Mouse (Mus musculus) neural tube, embryonic 13.5 days (tissue): ENCODE data around the gene Plpp6. TPM values are rescaled to one million over a fixed set of nuclear protein-coding genes. Genes with fewer than 3 reads are reported as not detected.

Experiments used
- ATAC-seq: fragments of 200-750 bp; cut with Nextera tagmentation; 2 replicates; pipeline ENCODE4 v1.8.0; 2017; ENCODE audit warnings: low read depth, mild to moderate bottlenecking, moderate TSS enrichment, moderate library complexity
- H3K27ac ChIP-seq: fragments of 300-500 bp; sonication (generic); replicated peaks from 2 replicates; pipeline ENCODE4 v1.5.1; 2015; ENCODE audit warnings: moderate library complexity, mild to moderate bottlenecking, inconsistent platforms
- H3K27me3 ChIP-seq: fragments of 300-500 bp; sonication (generic); 2 replicates; pipeline ENCODE4 v1.6.1; 2015; ENCODE audit warnings: mild to moderate bottlenecking, inconsistent platforms
- H3K36me3 ChIP-seq: fragments of 300-500 bp; sonication (generic); 2 replicates; pipeline ENCODE4 v1.6.1; 2015; ENCODE audit warnings: mild to moderate bottlenecking, inconsistent platforms
- H3K4me1 ChIP-seq: fragments of 300-500 bp; sonication (generic); replicated peaks from 2 replicates; pipeline ENCODE4 v1.6.1; 2015; ENCODE audit warnings: inconsistent platforms
- H3K4me2 ChIP-seq: fragments of 300-500 bp; sonication (generic); 2 replicates; pipeline ENCODE4 v1.6.1; 2015; ENCODE audit warnings: inconsistent platforms, mild to moderate bottlenecking, moderate library complexity
- H3K4me3 ChIP-seq: fragments of 300-500 bp; sonication (generic); 2 replicates; pipeline ENCODE4 v1.5.1; 2015; ENCODE audit warnings: mild to moderate bottlenecking, inconsistent platforms
- H3K9ac ChIP-seq: fragments of 300-500 bp; sonication (generic); 2 replicates; pipeline ENCODE4 v1.6.1; 2015; ENCODE audit warnings: moderate library complexity, mild to moderate bottlenecking, inconsistent platforms
- H3K9me3 ChIP-seq: fragments of 300-500 bp; sonication (generic); 2 replicates; pipeline ENCODE4 v1.6.1; 2016; ENCODE audit warnings: inconsistent platforms
- WGBS: fragments of 180-500 bp; shearing (Covaris S2); methylation state at CpG from one replicate; pipeline ENCODE4 v1.1.7; 2015; 5-methylcytosine and 5-hydroxymethylcytosine counted together
- polyA plus RNA-seq: library from polyadenylated mRNA; unstranded; fragments of >200 nt; fragmentation: Nextera tagmentation; extraction: Ambion mirVana; gene quantifications from 2 replicates; pipeline ENCODE4 v1.2.1, GENCODE M21; 2015

Plpp6 gene
- 11.0 and 12.0 TPM in 2 replicates for polyA plus RNA-seq

- ATAC-seq: peak; percentile 95
- WGBS: under 1% methylated on average over 71 of the region's 73 CpGs
- Histone ChIP-seq H3K27me3 (no peaks in the 10 kb centered on the region), H3K4me1 (peaks cover 35% of the 10 kb centered on the region), H3K4me3 (peak within 1 kb of the TSS; percentile 84), H3K27ac (peak within 1 kb of the TSS; percentile 87), H3K4me2 (peak within 1 kb of the TSS; percentile 82), H3K9me3 (no peaks in the 10 kb centered on the region), H3K9ac (peak within 1 kb of the TSS; percentile 92), H3K36me3 (no peaks in the 10 kb centered on the region)
Measured at GRCm38 (mm10) chr19:28963842-28964551, at the start of gene Plpp6. Plpp6 (plus strand) TSS chr19:28963953.

GRCm38 (mm10) chr19:28914598-28914997, 49.2 kb upstream of the Plpp6 start:
- H3K27me3 ChIP-seq: no peaks in the 10 kb centered on the region
- 84% methylated on average over 6 of the region's 6 CpGs for WGBS
- no peaks in the 10 kb centered on the region for H3K9me3 ChIP-seq
- H3K36me3 ChIP-seq: peaks cover 7% of the 10 kb centered on the region; the same call in 1 of the 2 replicates
- no peak overlapping the region for H3K9ac ChIP-seq
- H3K4me1 ChIP-seq: no peaks in the 10 kb centered on the region; the same call in 1 of the 2 replicates
- H3K27ac ChIP-seq: no peak overlapping the region
- no peak for ATAC-seq
- H3K4me3 ChIP-seq: no peak overlapping the region
- H3K4me2 ChIP-seq: no peak overlapping the region

GRCm38 (mm10) chr19:28915602-28916250, 48.0 kb upstream of the Plpp6 start:
- no peak overlapping the region for H3K27ac ChIP-seq
- no peak overlapping the region for H3K9ac ChIP-seq
- H3K9me3 ChIP-seq: no peaks in the 10 kb centered on the region
- no peak overlapping the region for H3K4me2 ChIP-seq
- peaks cover 7% of the 10 kb centered on the region; the same call in 1 of the 2 replicates for H3K36me3 ChIP-seq
- no peak for ATAC-seq
- H3K27me3 ChIP-seq: no peaks in the 10 kb centered on the region
- H3K4me1 ChIP-seq: no peaks in the 10 kb centered on the region; the same call in 1 of the 2 replicates
- WGBS: 61% methylated on average over 2 of the region's 2 CpGs
- no peak overlapping the region for H3K4me3 ChIP-seq

- Histone ChIP-seq H3K4me1 (no peaks in the 10 kb centered on the region; the same call in 1 of the 2 replicates), H3K9ac (no peak overlapping the region), H3K36me3 (peaks cover 7% of the 10 kb centered on the region; the same call in 1 of the 2 replicates), H3K27me3 (no peaks in the 10 kb centered on the region), H3K4me2 (no peak overlapping the region), H3K4me3 (no peak overlapping the region), H3K27ac (no peak overlapping the region), H3K9me3 (no peaks in the 10 kb centered on the region)
- 67% methylated on average over 4 of the region's 4 CpGs for WGBS
- no peak for ATAC-seq
Measured at GRCm38 (mm10) chr19:28916492-28916891, 47.3 kb upstream of the Plpp6 start.

GRCm38 (mm10) chr19:28917839-28918238, 45.9 kb upstream of the Plpp6 start:
- H3K4me2 ChIP-seq: no peak overlapping the region
- H3K27me3 ChIP-seq: no peaks in the 10 kb centered on the region
- H3K9ac ChIP-seq: no peak overlapping the region
- no peaks in the 10 kb centered on the region for H3K9me3 ChIP-seq
- H3K4me3 ChIP-seq: no peak overlapping the region
- H3K36me3 ChIP-seq: peaks cover 7% of the 10 kb centered on the region; the same call in 1 of the 2 replicates
- no peak overlapping the region for H3K27ac ChIP-seq
- 88% methylated on average over 5 of the region's 5 CpGs for WGBS
- no peak for ATAC-seq
- H3K4me1 ChIP-seq: no peaks in the 10 kb centered on the region; the same call in 1 of the 2 replicates

- ATAC-seq: no peak
- Histone ChIP-seq H3K9me3 (no peaks in the 10 kb centered on the region), H3K4me1 (no peaks in the 10 kb centered on the region), H3K27me3 (no peaks in the 10 kb centered on the region), H3K27ac (no peak overlapping the region), H3K9ac (no peak overlapping the region), H3K36me3 (no peaks in the 10 kb centered on the region), H3K4me2 (no peak overlapping the region), H3K4me3 (no peak overlapping the region)
- WGBS: 92% methylated on average over 5 of the region's 5 CpGs
Measured at GRCm38 (mm10) chr19:28926366-28926765, 37.4 kb upstream of the Plpp6 start.

GRCm38 (mm10) chr19:28927396-28927795, 36.4 kb upstream of the Plpp6 start:
- no peak overlapping the region for H3K4me3 ChIP-seq
- no peaks in the 10 kb centered on the region for H3K4me1 ChIP-seq
- 84% methylated on average over 4 of the region's 4 CpGs for WGBS
- no peaks in the 10 kb centered on the region for H3K27me3 ChIP-seq
- H3K36me3 ChIP-seq: no peaks in the 10 kb centered on the region
- no peak overlapping the region for H3K9ac ChIP-seq
- no peak overlapping the region for H3K27ac ChIP-seq
- H3K9me3 ChIP-seq: 0 out of 2 replicates have a peak, but pooled peaks cover 6% of the 10 kb centered on the region
- no peak for ATAC-seq
- H3K4me2 ChIP-seq: no peak overlapping the region

- Histone ChIP-seq H3K9ac (no peak overlapping the region), H3K27ac (no peak overlapping the region), H3K4me3 (no peak overlapping the region), H3K4me1 (no peaks in the 10 kb centered on the region), H3K4me2 (no peak overlapping the region), H3K9me3 (0 out of 2 replicates have a peak, but pooled peaks cover 6% of the 10 kb centered on the region), H3K36me3 (no peaks in the 10 kb centered on the region), H3K27me3 (no peaks in the 10 kb centered on the region)
- ATAC-seq: no peak
Measured at GRCm38 (mm10) chr19:28929034-28929433, 34.7 kb upstream of the Plpp6 start.

GRCm38 (mm10) chr19:28934897-28935296, 28.9 kb upstream of the Plpp6 start:
- H3K4me3 ChIP-seq: no peak overlapping the region
- H3K9ac ChIP-seq: no peak overlapping the region
- WGBS: 91% methylated on average over 3 of the region's 3 CpGs
- H3K36me3 ChIP-seq: no peaks in the 10 kb centered on the region
- no peaks in the 10 kb centered on the region for H3K4me1 ChIP-seq
- no peak overlapping the region for H3K27ac ChIP-seq
- ATAC-seq: no peak
- H3K4me2 ChIP-seq: no peak overlapping the region
- H3K27me3 ChIP-seq: no peaks in the 10 kb centered on the region
- H3K9me3 ChIP-seq: 0 out of 2 replicates have a peak, but pooled peaks cover 6% of the 10 kb centered on the region

GRCm38 (mm10) chr19:28940135-28940874, 23.4 kb upstream of the Plpp6 start:
- ATAC-seq: no peak
- Histone ChIP-seq H3K36me3 (no peaks in the 10 kb centered on the region), H3K4me3 (no peak overlapping the region), H3K27me3 (no peaks in the 10 kb centered on the region), H3K9me3 (no peaks in the 10 kb centered on the region), H3K4me1 (no peaks in the 10 kb centered on the region), H3K9ac (no peak overlapping the region), H3K27ac (no peak overlapping the region), H3K4me2 (no peak overlapping the region)
- WGBS: 84% methylated on average over 9 of the region's 9 CpGs

GRCm38 (mm10) chr19:28941271-28941670, 22.5 kb upstream of the Plpp6 start:
- Histone ChIP-seq H3K9ac (no peak overlapping the region), H3K36me3 (no peaks in the 10 kb centered on the region), H3K27ac (no peak overlapping the region), H3K4me3 (no peak overlapping the region), H3K27me3 (no peaks in the 10 kb centered on the region), H3K9me3 (no peaks in the 10 kb centered on the region), H3K4me1 (no peaks in the 10 kb centered on the region), H3K4me2 (no peak overlapping the region)
- WGBS: 79% methylated on average over 4 of the region's 4 CpGs
- ATAC-seq: no peak

GRCm38 (mm10) chr19:28946782-28947181, 17.0 kb upstream of the Plpp6 start:
- WGBS: 65% methylated on average over 4 of the region's 4 CpGs
- ATAC-seq: no peak
- H3K27ac ChIP-seq: no peak overlapping the region

More at GRCm38 (mm10) chr19:28946782-28947181, 17.0 kb upstream of the Plpp6 start:
- H3K4me1 ChIP-seq: no peaks in the 10 kb centered on the region
- H3K9ac ChIP-seq: no peak overlapping the region
- H3K27me3 ChIP-seq: no peaks in the 10 kb centered on the region
- H3K9me3 ChIP-seq: no peaks in the 10 kb centered on the region
- no peaks in the 10 kb centered on the region for H3K36me3 ChIP-seq
- no peak overlapping the region for H3K4me2 ChIP-seq
- H3K4me3 ChIP-seq: no peak overlapping the region
